Mouse (Mus musculus): ENCODE results near the gene Clcn5. TPM values are rescaled to one million over a fixed set of nuclear protein-coding genes. Genes with fewer than 3 reads are reported as not detected.

The Clcn5 gene
- polyA plus RNA-seq, 1 experiment from 2014 or later: 12.7 TPM

DNA sequence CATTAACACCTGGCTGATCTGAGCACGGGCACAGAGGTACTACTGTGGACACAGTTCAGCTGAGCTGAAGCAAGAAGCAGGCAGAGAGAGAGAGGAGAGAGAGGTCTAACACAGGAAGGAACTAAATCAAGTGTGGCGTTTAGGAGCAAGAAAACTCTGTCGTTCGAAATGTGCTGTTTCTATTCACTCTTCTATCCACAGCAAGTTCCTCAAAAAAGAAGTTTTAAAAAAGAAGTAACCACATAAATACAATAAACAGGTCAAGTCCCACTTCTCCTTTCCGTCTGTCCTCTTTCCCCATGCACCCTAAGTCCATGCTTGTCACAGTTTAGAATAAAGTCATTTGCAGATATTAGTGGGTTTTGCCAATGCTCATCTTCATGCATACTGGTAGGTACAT lies 150.4 kb downstream of the Clcn5 start:
- Histone ChIP-seq H3K4me2 (ENCODE audit: low read depth, low read length) (no peak overlapping the region), H3K36me3 (ENCODE audit: control insufficient read depth, insufficient read depth, low read length) (no peaks in the 10 kb centered on the region), H3K9ac (ENCODE audit: low read length) (no peak overlapping the region), H3K9me3 (replicated peaks; ENCODE audit: control insufficient read depth, low read length) (no peaks in the 10 kb centered on the region), H3K27me3 (ENCODE audit: control insufficient read depth, insufficient read depth, low read length) (no peaks in the 10 kb centered on the region), H3K4me1 (ENCODE audit: control insufficient read depth, insufficient read depth, low read length) (no peaks in the 10 kb centered on the region), H3K4me3 (replicated peaks; ENCODE audit: low read length) (no peak overlapping the region), H3K27ac (ENCODE audit: low read length) (no peak overlapping the region)
- WGBS: 72% methylated on average over 5 of the region's 5 CpGs
- no peak for ATAC-seq (ENCODE audit: insufficient read depth, low FRiP score)

DNA sequence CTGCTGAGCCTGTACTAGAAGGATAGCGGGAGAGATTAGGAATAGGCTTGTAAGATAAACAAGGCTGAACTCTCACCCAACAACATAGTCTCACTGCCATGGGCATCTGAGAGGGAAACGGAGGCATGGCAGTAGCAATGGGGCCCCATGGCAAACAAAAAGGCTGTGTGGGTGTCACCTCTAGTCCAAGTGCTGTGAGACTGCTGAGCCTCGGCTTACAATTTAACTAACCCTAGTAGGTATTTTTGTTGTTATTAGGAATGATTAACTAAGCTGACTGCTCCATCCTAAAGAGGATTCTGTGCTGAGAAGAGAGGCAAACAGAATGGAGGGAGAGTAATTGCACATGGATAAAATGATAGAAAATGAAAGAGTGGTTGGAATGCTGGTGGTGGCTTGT lies 161.2 kb downstream of the Clcn5 start:
- H3K9ac ChIP-seq (ENCODE audit: low read length): no peak overlapping the region
- H3K4me2 ChIP-seq (ENCODE audit: low read depth, low read length): no peak overlapping the region
- H3K9me3 ChIP-seq (replicated peaks; ENCODE audit: control insufficient read depth, low read length): no peaks in the 10 kb centered on the region
- no peak overlapping the region for H3K4me3 ChIP-seq (replicated peaks; ENCODE audit: low read length)
- H3K27ac ChIP-seq (ENCODE audit: low read length): no peak overlapping the region
- no peak for ATAC-seq (ENCODE audit: insufficient read depth, low FRiP score)
- H3K36me3 ChIP-seq (ENCODE audit: control insufficient read depth, insufficient read depth, low read length): no peaks in the 10 kb centered on the region
- 64% methylated on average over 3 of the region's 3 CpGs for WGBS
- H3K4me1 ChIP-seq (ENCODE audit: control insufficient read depth, insufficient read depth, low read length): no peaks in the 10 kb centered on the region
- H3K27me3 ChIP-seq (ENCODE audit: control insufficient read depth, insufficient read depth, low read length): no peaks in the 10 kb centered on the region

DNA sequence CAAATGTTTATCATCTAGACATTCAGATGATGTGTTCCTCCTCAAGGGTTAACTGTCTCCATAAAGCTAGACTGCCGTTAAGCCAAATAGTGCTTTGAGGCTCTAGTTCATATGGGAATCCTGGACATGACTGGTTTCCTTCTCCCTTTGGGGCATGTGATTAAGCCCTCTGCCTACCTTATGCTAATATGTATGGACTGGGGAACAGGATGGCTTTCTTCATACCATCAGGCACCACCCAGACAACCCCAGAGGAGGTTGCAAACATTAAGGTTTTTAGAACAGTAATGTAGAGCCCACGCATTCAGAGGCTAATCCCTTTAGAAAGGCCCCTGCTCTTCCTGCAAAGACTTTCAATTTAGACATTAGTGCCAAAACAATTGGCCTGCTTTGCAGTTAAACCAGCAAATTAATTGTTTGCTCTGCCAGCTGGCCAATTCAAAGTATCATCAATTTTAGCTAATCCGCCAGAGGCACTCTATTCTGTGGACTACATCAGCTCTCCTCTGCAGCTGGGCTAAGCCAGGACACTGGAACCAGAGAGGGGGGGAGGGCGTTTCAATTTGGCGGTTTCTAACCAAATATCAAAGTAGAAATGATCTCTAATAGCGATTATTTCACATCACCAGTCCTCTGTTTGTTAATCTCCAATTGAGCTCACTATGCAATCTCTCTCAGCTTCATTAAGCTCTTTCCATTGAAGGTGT lies 163.0 kb downstream of the Clcn5 start:
- H3K4me3 ChIP-seq (replicated peaks; ENCODE audit: low read length): no peak overlapping the region
- H3K9ac ChIP-seq (ENCODE audit: low read length): no peak overlapping the region
- 59% methylated on average over 6 of the region's 6 CpGs for WGBS
- no peaks in the 10 kb centered on the region for H3K27me3 ChIP-seq (ENCODE audit: control insufficient read depth, insufficient read depth, low read length)
- no peaks in the 10 kb centered on the region for H3K36me3 ChIP-seq (ENCODE audit: control insufficient read depth, insufficient read depth, low read length)
- ATAC-seq (ENCODE audit: insufficient read depth, low FRiP score): no peak
- no peaks in the 10 kb centered on the region for H3K4me1 ChIP-seq (ENCODE audit: control insufficient read depth, insufficient read depth, low read length)
- no peak overlapping the region for H3K27ac ChIP-seq (ENCODE audit: low read length)
- no peaks in the 10 kb centered on the region for H3K9me3 ChIP-seq (replicated peaks; ENCODE audit: control insufficient read depth, low read length)
- no peak overlapping the region for H3K4me2 ChIP-seq (ENCODE audit: low read depth, low read length)

DNA sequence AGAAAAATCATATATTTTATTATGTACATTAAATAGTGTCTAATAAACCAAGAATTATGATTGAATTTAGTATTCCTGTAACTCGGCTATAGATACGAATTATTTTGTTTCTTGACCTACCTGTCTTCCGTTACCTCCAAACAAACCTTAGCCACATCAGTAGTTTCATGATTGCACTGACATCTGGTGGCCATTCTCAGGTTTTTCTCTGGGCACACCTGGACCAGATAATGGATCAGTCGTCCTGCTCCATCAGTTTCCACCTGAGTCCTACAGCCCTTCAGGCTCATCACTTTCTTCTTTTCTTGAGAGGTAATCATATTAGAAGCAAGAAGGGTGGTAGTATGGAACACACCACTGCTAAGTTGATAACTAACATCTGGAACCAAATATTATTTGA lies 169.0 kb downstream of the Clcn5 start:
- no peak for ATAC-seq (ENCODE audit: insufficient read depth, low FRiP score)
- H3K4me3 ChIP-seq (replicated peaks; ENCODE audit: low read length): no peak overlapping the region
- no peaks in the 10 kb centered on the region for H3K36me3 ChIP-seq (ENCODE audit: control insufficient read depth, insufficient read depth, low read length)
- no peaks in the 10 kb centered on the region for H3K4me1 ChIP-seq (ENCODE audit: control insufficient read depth, insufficient read depth, low read length)
- no peak overlapping the region for H3K9ac ChIP-seq (ENCODE audit: low read length)
- no peak overlapping the region for H3K4me2 ChIP-seq (ENCODE audit: low read depth, low read length)
- no peaks in the 10 kb centered on the region for H3K9me3 ChIP-seq (replicated peaks; ENCODE audit: control insufficient read depth, low read length)
- H3K27me3 ChIP-seq (ENCODE audit: control insufficient read depth, insufficient read depth, low read length): no peaks in the 10 kb centered on the region
- WGBS: 64% methylated on average over 4 of the region's 4 CpGs
- H3K27ac ChIP-seq (ENCODE audit: low read length): no peak overlapping the region

DNA sequence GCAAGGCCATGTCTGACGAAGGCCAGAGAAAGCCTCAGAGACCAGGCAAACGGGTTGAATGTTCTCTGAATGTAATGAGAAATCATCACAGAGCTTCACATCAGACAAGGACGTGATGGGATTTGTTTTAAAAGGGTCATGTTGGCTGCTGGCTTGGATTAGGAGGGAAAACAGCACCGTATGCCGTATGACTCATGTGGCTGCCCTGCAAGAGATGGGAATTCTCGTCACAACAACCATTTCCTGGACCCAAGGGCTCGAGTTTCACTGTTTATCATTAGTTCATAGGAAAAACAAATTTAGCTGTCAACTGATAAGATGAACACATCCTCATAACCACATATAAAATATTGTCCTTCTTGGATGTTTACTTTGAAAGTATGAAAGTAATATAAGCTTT lies 173.0 kb downstream of the Clcn5 start:
- Histone ChIP-seq H3K27ac (ENCODE audit: low read length) (no peak overlapping the region), H3K9ac (ENCODE audit: low read length) (no peak overlapping the region), H3K4me1 (ENCODE audit: control insufficient read depth, insufficient read depth, low read length) (no peaks in the 10 kb centered on the region), H3K4me2 (ENCODE audit: low read depth, low read length) (no peak overlapping the region), H3K9me3 (replicated peaks; ENCODE audit: control insufficient read depth, low read length) (no peaks in the 10 kb centered on the region), H3K4me3 (replicated peaks; ENCODE audit: low read length) (no peak overlapping the region), H3K27me3 (ENCODE audit: control insufficient read depth, insufficient read depth, low read length) (no peaks in the 10 kb centered on the region), H3K36me3 (ENCODE audit: control insufficient read depth, insufficient read depth, low read length) (no peaks in the 10 kb centered on the region)
- ATAC-seq (ENCODE audit: insufficient read depth, low FRiP score): no peak
- 45% methylated on average over 7 of the region's 7 CpGs for WGBS

DNA sequence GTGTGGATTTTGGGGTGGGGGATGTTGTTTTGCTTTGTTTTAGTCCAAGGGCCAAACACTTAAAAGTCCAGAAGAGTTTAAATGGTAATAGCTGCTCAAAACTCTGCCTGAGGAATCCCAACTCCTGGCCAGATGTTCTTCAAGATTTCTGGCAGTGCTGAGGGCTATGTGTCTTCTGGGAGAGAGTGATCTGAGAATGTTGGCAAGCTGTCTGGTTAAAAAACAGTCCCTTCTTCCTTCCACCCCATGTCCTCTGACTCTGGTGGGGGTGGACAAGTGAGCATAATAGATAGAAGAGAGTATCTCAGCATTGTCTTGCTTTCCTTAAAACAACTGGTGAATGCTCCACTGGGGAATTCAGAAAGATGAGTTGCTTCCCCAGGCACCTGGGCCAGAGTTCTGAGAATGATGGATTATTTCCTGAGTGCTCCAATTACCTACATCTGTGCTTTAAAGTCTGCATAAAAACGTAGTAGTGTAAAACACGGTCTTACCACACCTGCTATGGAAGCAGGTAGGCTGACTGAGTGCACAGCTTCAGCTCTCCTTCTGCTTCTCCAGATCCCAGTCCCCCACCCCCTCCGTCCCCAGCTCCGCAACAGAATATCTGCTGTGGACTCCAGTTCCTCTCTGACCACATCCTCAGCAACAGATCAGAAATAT lies 197.4 kb downstream of the Clcn5 start:
- Histone ChIP-seq H3K27me3 (ENCODE audit: control insufficient read depth, insufficient read depth, low read length) (no peaks in the 10 kb centered on the region), H3K27ac (ENCODE audit: low read length) (no peak overlapping the region), H3K4me1 (ENCODE audit: control insufficient read depth, insufficient read depth, low read length) (no peaks in the 10 kb centered on the region), H3K36me3 (ENCODE audit: control insufficient read depth, insufficient read depth, low read length) (no peaks in the 10 kb centered on the region), H3K4me3 (replicated peaks; ENCODE audit: low read length) (no peak overlapping the region), H3K9me3 (replicated peaks; ENCODE audit: control insufficient read depth, low read length) (no peaks in the 10 kb centered on the region), H3K9ac (ENCODE audit: low read length) (no peak overlapping the region), H3K4me2 (ENCODE audit: low read depth, low read length) (no peak overlapping the region)
- WGBS: 53% methylated on average over 4 of the region's 4 CpGs
- ATAC-seq (ENCODE audit: insufficient read depth, low FRiP score): no peak

DNA sequence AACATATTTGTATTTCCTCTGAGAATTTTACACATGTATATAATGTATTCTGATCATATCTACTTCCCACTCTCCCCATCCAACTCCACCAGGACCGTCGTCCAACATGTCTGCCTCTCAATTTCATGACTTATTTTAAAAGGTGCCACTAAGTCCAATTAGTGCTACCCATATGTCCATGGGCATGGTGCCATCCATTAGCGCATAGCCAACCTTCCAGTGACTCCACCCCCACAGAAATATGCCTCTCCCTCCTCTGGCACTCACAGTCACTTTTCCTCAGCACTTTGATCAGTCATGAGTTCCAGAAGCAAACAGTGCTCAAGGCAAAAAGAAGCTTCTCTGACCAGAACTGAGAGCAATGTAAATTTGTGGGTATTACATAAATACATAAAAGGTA lies 204.3 kb downstream of the Clcn5 start:
- Histone ChIP-seq H3K9me3 (replicated peaks; ENCODE audit: control insufficient read depth, low read length) (no peaks in the 10 kb centered on the region), H3K27ac (ENCODE audit: low read length) (no peak overlapping the region), H3K4me2 (ENCODE audit: low read depth, low read length) (no peak overlapping the region), H3K4me3 (replicated peaks; ENCODE audit: low read length) (no peak overlapping the region), H3K4me1 (ENCODE audit: control insufficient read depth, insufficient read depth, low read length) (no peaks in the 10 kb centered on the region), H3K9ac (ENCODE audit: low read length) (no peak overlapping the region), H3K27me3 (ENCODE audit: control insufficient read depth, insufficient read depth, low read length) (no peaks in the 10 kb centered on the region), H3K36me3 (ENCODE audit: control insufficient read depth, insufficient read depth, low read length) (no peaks in the 10 kb centered on the region)
- ATAC-seq (ENCODE audit: insufficient read depth, low FRiP score): no peak
- WGBS: 84% methylated on average over 3 of the region's 3 CpGs

MicroRNA genes within 50 kb of the gene (microRNA counts, 519-probe panel; counts per million panel counts)
- 3,207 counts per million, percentile 75 among the panel's probes with 10 or more counts for microRNA mmu-miR-188-3p
- not detected for microRNA mmu-miR-188-5p
- microRNA mmu-miR-362-3p: 2,957 counts per million, percentile 68 among the panel's probes with 10 or more counts
- 2,521 counts per million, percentile 55 among the panel's probes with 10 or more counts for microRNA mmu-miR-362-5p
- 1,847 counts per million, percentile 34 among the panel's probes with 10 or more counts for microRNA mmu-miR-500
- microRNA mmu-miR-501-3p: 2,348 counts per million, percentile 50 among the panel's probes with 10 or more counts
- microRNA mmu-miR-501-5p: 2,136 counts per million, percentile 43 among the panel's probes with 10 or more counts
- 2,463 counts per million, percentile 52 among the panel's probes with 10 or more counts for microRNA mmu-miR-532-3p
- 3,201 counts per million, percentile 74 among the panel's probes with 10 or more counts for microRNA mmu-miR-532-5p

Small RNAs within 50 kb of the gene (microRNA-seq; reads per million reads assigned to microRNA genes)
- gene Mir188 (1,010 reads per million, percentile 76 among the genes with 10 or more reads in this experiment), gene Mir362 (87.9 reads per million, percentile 54 among the genes with 10 or more reads in this experiment), gene Mir500 (236 reads per million, percentile 63 among the genes with 10 or more reads in this experiment), gene Mir501 (409 reads per million, percentile 69 among the genes with 10 or more reads in this experiment), gene Mir532 (1,613 reads per million, percentile 81 among the genes with 10 or more reads in this experiment)

Other genes starting within 250 kb of the Clcn5 start
- gene Usp27x, start 56.5 kb upstream of the Clcn5 start, polyA plus RNA-seq (2015; fragmentation: Nextera tagmentation; extraction: Ambion mirVana): 0.46 and 0.56 TPM in 2 replicates

Measured in stomach, embryonic 16.5 days (tissue).